Mouse (Mus musculus): ENCODE data around the gene Ripor1.

- TF ChIP-seq CTCF (IDR thresholded peaks at IDR 0.05; ENCODE audit: low read depth, low read length) (no peak), GATA1 (IDR thresholded peaks at IDR 0.05; ENCODE audit: borderline replicate concordance, low read length) (no peak)
These were observed 12.6 kb upstream of the Ripor1 start for GRCm38 (mm10) chr8:105592431-105592830.

All from G1E (cell line).